Mouse (Mus musculus): Measurements from ENCODE around the gene Gucy2c.
"Not testable (repeated sequence)": the region's sequence is repeated elsewhere in the genome, so short reads cannot be mapped to it uniquely, and the experiment has no call there.

Gucy2c gene

DNA sequence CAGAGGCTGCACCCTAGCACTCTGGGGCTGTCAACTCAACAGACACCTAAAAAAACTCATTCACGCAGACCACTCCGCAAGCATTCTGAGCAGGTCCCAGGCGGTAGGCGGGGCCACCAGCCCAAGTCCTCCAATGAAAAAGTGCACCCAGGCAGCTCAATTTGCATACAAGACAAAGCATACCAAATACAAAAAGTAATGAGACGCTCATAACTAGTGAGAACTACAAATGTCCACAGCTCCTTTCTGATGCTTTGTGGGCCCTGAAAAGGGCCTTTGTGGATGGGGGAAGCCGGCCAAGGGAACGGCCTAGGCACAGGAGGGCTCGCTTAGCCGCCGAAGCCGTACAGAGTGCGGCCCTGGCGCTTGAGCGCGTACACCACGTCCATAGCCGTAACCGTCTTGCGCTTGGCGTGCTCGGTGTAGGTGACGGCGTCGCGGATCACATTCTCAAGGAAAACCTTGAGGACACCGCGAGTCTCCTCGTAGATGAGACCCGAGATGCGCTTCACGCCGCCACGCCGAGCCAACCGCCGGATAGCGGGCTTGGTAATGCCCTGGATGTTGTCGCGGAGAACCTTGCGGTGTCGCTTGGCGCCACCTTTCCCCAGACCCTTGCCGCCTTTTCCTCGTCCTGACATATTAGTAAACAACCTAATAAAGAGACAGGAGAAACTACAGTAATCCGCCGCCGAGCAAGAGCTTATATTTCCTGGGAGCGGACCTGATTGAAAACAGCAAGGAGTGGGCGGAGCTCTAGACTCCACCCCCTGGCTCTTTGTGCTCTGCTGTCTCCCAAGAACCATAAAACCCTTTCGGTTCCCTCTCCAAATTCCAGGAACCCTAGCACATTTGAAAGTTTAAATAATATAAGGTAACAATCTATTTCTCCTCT, 22.4 kb upstream of the Gucy2c start, which contains the start of gene Hist4h4:
Hist4h4 (minus strand) TSS at position 677 of the 895 bp plus-strand sequence.
- DNase-seq (ENCODE audit: low read depth, low spot score): peak; percentile 92

DNA sequence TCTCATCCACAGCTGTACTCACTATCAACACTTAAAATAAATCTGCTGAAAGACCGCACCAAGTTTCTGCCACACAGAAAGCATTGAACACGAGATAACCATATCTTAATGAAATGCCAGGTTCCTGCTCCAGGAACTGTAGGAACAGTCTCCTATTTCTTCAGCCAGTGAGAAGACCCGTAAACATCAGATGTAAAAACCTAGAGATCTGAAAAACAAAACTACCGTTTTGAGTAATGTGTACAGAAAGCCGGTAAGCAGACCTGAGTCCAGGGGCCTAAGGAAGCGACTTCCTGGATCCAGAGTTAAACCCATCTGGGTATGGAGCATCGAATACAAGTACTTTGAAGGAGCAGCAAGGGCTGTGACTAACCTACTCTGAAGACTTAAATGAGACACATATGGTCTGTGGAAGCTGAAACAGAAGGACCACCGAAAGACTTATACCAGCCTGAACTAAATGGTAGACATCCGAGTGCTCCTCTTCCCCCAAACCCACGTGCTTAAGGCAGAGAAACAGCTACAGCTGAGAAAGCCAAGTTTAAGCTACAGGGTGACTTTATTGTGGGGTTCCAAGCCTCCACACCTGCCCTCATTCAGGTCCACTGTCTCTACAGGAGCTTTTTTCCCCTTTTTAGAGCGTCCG, 21.7 kb upstream of the Gucy2c start:
- DNase-seq (ENCODE audit: low read depth, low spot score): no peak

DNA sequence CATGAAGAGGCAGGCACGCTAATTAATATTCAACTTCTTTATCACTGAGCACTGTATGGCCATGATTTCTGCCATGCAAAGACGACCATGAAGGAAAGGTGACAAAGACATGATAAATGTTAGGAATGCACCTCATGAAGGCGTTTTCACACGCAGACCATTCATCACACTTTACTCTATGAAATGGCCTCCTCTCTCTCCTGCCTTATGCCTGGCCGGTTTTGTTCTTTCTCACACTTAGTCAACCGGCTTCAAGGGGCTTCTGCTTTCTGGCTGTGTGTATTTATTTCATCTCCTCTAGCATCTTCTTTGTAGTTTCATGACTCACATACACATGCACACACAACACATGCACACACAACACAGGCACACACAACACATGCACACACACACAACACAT, 19.7 kb upstream of the Gucy2c start:
- no peak for DNase-seq (ENCODE audit: low read depth, low spot score)

DNA sequence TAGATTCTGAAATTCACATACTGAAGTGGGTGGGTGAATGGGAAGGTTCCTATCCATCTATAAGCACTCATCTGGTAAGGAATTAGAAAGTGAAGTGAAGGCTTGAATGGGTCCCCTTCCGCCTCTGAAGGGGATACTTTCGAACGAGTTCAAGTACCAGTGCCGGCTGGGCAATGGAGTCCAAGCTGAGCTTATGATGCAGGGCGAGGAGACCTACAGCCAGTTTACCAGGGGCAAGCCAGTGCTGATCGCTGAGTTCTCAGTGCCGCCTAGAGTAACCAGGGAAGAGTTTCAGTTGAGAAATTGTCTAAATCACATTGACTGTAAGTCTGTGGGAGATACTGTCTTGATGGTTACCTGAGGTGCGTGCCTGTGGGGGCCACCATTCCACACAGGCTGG, 19.1 kb upstream of the Gucy2c start:
- no peak for DNase-seq (ENCODE audit: low read depth, low spot score)

DNA sequence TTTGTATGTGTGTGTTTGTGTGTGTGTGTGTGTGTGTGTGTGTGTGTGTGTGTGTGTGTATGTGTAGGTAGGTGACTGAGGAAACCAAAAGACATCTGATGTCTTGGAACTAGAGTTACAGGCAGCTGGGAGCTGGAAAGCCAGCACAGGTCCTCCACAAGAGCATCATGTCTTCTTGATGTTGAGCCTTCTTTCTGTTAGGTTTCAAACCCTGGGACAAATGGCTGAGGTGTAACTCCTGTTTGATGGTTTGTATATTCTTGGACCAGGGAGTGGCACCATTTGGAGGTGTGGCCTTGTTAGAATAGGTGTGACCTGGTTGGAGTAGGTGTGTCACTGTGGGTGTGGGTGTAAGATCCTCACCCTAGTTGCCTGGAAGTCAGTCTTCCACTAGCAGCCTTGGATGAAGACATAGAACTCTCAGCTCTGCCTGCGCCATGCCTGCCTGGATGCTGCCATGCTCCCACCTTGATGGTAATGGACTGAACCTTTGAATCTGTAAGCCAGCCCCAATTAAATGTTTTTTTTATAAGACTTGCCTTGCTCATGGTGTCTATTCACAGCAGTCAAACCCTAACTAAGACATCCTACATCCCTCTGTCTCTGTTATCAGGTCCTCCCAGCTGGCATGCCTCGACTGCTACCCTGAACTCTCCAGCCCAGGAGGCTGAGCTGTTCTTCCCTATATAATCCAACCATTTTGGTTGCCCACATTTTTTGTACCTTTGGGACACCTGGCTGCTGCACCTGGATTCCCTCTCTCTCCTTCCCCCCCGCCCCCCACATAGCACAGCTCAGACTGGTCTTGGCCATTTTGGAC, 16.5 kb upstream of the Gucy2c start:
- DNase-seq (ENCODE audit: low read depth, low spot score): not testable (repeated sequence)

DNA sequence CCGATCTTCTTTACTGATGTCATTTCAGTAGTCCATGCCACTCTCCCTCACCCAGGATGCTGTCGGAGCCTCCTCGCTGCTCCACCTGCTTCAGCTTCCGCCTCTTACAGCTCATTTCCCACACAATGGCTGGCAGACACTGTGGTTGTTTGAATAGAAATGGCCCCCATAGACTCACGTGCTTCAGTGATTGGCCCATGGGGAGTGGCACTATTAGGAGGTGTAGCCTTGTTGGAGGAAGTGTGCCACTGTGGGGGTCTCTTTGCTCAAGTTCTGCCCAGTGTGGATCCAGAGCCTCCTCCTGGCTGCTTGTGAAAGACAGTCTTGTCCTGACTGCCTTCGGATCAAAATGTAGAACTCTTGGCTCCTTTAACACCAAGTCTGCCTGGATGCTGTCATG, 14.3 kb upstream of the Gucy2c start:
- no peak for DNase-seq (ENCODE audit: low read depth, low spot score)

DNA sequence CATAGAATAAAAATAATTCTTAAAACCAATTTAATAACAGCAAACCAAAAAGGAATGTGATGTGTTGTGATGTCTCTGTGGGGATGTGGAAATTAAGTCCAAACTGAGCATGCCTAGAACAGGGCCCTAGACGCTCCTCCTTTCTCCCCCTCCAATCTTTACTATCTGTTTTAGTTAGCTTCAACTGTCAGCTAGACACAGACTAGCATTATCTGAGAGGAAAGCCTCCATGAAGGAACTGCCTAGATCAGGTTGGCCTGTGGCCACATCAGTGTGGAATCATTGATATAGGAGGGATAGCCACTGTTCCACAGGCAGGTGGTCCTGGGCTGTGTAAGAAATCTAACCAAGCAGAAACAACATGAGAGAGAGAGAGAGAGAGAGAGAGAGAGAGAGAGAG, 13.5 kb upstream of the Gucy2c start:
- no peak for DNase-seq (ENCODE audit: low read depth, low spot score)

DNA sequence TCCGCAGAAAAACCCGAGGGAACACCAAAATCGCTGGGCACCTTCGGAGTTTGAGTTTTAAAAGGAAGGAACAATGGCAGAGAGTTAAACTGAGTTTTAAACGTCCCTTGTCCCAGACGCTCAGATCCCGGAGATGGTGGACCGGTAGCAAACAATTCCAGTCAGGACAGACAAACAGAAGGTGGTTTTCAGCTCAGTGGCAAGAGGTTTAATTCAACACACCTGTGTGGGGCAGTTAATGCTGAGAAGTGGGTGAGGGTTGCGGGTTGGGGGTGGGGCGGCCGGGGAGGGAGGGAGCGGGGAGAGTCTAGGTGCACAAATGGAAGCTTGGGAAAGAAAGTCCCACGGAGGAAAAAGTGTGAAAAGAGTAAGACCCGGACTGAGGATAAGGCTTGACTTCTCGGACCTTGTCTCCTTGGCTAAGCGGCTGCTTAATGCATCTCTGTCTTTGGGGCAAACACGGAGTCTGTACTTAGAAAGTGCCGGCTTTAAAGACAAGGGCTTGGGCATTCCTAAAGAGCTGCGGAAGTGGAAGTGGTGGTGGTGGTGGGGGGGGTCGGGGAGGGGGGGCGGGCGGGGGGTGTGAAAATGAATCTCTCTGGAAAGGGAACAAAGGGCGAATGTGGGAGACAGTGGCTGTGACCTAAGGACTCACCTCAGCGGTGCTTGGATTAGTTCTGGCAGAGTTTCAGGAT, 12.4 kb upstream of the Gucy2c start:
- no peak for DNase-seq (ENCODE audit: low read depth, low spot score)

DNA sequence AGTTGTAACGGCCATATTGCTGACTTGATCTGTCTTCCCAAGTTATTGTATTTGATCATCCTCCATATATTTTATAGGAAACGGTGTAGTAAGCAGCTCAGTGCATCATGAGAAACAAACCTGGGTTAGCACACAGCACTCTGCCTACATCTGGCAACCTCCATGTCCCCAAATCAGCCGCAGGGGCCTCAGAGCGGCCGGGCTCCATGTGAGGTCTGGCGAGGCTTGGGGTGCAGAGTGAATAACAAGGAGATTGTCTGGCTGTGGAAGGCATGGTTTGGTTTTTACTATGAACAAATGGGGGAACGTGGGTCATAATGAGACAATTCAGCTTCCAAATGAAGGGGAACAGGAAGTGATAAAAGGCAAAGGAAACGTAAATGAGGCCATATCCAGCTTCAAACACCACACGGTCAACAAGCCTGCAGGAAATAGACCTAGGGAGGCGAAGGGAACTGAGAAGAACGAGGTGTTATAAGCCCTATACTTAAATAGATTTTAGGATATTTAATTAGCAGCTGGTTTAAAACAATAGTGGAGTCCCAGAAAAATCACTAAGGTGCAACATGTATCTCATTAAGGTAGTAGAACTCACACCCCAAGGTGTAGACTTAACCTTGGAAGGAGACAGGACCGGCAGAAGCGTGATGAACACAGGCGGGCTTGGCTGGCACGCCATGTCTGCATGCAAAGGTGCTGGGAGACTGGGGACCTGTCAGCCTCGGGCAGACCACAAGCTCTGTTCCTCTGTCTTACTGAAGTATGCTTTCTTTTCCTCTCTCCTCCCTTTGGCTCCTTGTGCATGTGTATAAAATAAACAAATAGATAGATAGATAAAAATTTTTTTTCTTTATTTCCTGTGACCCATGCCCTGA, 11.6 kb upstream of the Gucy2c start:
- no peak for DNase-seq (ENCODE audit: low read depth, low spot score)

DNA sequence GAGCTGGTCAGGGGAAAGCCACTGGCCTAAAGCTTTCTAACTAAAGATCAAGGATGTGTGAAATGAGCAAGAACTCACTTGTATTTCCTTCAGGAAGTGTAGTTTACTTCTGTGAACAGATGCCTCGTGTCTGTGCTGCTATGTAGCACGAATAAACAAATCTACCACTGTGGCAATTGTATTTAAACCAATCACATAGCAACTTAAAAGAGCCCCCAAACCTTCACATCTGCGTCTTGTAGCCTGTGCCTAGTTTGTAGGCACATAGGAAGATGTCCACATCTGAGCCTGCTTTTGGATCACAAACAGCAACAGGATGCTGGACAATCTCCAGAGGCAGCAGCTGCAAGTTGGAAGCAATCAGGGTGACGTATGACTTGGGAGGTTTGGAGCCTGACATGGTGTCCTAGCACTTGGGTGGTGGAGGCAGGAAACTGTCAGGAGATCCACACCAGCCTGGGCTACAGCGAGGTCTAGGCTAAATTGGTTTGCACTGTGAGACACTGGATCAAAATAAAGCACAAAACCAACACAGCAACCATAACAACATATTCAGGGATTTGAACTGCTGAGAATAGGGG, 7.9 kb upstream of the Gucy2c start:
- no peak for DNase-seq (ENCODE audit: low read depth, low spot score)

DNA sequence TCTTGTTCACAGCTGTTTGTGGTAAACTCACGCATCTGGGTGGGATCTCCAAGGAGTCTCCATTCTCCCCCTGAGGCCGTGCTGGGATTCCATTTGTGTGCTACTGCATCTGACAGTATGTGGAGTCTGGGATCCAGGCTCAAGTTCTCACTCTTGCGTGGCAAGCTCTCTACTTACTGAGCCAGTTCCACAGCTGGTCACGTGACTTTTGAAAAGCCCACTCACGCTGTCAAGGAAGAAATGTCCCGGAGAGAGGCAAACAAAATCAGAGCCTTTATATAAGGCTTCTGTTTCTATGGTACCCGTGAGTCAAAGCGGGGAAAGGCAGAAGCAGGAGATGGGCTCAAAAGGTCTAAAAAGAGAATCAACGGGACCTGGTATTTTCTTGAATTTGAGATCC, 1.2 kb upstream of the Gucy2c start:
- no peak for DNase-seq (ENCODE audit: low read depth, low spot score)

DNA sequence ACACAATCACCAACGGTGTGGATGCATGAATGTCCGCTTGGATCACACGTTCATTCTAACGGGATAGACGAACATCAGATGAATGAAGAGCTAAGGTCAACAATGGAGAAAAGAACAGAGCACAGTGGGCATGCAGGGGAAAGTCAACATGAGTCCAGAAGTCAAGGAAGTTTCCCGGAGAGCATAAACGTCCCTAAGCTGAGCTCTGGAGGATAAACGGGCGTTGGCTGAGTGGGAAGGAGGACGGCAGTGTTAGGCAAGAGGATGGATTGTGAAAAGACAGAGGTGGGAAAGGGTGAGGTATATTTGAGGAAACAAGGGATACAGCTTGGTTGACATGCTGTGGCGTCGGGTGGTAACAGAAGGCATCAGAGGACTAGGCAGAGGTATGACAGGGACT, 581 bp upstream of the Gucy2c start:
- no peak for DNase-seq (ENCODE audit: low read depth, low spot score)

DNA sequence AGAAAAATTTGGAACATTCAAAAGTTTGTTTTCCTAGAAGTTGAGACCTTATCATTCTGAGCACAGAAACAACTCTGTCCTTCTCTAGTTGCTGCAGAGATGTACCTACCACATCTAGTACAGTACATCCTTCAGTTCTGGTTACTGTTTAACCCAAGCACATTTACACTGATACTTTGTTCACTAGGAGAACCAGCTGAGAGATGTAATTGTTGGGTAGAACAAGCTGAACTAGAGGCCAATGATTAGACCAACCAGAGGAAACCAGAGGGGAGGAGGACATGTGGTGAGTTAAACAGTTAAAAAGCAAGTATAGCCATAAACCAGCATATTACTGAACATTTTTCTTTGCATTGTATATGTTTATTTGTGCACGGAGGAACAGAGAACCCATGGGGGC, 5.2 kb downstream of the Gucy2c start:
- no peak for DNase-seq (ENCODE audit: low read depth, low spot score)

DNA sequence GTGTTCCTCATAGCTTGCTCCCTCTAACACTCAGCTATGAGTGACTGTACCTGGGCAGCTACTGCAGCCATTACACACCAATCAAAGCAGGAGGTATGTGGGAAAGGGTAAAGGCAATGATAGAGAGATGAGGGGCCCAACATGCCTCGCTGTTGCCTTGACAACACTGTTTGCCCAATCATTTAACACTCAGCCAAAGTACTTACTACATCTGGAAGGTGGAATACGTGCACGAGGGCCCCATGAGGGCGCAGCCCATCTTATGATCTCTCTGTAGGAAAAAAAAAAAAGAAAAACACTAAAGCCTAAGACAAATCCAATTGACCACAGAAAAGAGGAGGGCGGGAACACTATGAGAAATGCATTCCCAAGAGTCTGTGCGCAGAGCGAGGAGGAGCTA, 11.7 kb downstream of the Gucy2c start:
- DNase-seq (ENCODE audit: low read depth, low spot score): no peak

DNA sequence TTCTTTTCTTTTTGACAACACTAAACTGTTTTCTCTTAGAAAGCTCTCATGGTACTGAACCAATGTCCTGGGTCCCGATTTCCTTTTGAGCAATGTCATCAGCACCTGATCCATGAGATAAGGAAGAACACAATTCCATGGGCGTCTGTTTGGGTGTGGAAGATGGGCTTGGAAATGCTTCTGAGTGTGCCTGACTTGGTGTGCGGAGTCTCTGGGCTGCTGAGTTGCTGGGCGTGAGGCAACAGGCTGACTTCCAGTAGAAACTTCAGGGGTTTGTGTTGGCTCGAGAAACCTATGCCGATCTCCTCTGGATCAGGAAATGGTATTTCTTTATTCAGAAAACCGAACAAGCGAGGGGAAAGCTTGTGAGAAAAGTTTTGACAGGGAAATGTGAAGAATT, 12.4 kb downstream of the Gucy2c start:
- no peak for DNase-seq (ENCODE audit: low read depth, low spot score)

DNA sequence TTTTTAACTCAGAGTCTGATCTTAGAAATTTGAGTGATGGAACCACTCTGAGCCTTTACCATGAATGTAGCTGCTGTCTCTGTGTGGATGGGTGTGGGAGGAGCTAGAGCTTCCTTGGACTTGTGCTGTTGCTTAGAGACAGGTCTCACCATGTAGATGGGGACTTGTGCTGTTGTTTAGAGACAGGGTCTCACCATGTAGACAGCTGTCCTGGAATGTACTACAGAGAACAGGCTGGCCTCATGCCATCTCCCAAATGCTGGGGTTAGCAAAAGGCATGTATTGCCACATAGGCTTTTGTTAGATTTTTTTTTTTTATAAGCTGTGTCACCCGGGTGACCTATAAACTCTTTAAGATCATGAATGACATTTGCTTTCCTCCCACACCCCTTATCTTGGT, 17.7 kb downstream of the Gucy2c start:
- no peak for DNase-seq (ENCODE audit: low read depth, low spot score)

DNA sequence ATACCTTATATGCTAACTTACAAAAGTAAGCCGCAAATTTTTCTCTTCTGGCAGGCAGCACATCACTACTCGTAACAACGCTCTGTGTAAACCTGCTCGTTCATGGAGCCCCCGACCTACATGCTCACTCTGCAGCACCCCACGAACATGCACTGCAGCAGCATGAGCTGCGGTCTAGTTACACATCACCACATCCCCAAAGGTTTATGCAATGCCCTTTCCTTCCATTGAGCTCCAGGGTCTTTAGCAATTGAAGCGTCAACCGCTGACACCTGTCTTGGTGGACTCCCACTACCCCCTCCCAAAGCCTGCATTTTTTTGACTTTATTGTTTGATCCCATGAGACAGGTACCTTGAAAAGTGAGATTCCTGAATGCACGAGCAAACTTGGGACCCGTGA, 31.0 kb downstream of the Gucy2c start:
- no peak for DNase-seq (ENCODE audit: low read depth, low spot score)

DNA sequence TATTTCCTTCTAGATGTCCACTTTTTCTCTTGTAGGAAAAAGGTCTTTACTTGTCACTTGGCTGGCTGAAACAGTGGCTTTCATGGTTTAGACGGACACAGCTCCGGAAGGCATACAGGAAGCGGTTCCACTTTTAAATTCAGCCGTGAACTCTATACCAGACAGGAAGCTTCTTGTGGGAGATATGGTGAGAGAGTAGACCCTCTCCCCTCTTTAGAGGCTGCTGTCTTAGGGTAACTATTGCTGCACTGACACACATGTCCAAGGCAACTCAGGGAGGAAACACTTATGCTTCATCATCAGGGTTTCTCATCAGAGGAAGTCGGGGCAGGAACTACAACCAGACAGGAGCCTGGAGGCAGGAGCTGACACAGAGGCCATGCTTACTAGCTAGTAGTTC, 36.0 kb downstream of the Gucy2c start:
- no peak for DNase-seq (ENCODE audit: low read depth, low spot score)

DNA sequence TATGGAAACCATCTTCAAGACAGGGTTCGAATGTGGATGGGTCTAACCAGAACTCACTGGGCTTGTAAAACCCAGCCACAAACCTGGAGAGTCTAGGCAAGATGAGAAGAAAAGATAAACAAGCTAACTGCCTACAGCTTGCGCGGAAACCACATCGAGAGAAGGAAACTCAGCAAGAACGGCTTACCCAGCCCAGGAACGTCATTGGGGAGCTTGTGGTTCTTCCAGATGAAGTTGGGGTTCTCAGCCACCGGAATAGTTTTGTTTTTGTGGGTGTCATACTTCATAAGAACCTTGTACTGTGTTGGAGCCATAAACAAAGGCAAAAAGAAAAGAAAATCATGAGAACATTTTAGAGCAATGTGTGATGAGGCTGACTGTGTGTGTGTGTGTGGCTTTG, 37.8 kb downstream of the Gucy2c start:
- DNase-seq (ENCODE audit: low read depth, low spot score): no peak

DNA sequence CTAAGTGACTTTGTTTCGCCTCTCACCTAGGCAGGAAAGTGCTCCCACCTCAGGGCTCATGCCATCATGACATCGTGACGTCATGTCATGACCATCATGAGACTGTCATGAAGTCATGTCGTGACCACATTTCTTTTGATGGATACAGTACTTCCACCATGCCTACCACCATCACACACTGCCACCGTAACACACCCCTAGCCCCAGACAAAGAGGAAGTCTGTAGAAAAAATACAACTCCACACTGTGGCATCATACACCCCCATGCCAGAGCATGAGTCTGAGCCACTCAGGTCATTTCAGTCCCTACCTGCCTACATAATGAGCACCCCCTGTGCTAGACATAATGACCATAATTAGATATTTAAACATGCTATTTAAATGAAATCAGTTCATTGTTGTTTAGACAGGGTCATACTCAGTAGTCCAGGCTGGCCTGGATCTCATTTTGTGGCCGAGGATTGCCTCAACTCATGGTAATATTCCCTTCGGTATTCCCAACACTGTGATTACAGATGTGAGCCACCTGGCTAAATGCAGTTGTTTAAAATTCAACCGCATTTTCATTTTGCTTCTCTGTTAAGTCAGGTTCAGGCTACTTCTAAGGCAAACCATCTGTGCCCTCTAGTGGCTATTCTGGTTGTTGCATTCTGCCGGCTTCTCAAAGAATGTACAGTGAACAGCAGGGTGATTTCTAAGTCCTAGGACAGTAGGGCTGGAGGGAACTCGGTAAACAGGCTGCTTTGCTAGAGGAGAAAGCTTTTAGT, 39.0 kb downstream of the Gucy2c start:
- peak; percentile 71 for DNase-seq (ENCODE audit: low read depth, low spot score)

All from telencephalon, adult 2 months (tissue).